Comparison of ENCODE assay signal across 14 mouse cellular contexts in the genomic region with DNA sequence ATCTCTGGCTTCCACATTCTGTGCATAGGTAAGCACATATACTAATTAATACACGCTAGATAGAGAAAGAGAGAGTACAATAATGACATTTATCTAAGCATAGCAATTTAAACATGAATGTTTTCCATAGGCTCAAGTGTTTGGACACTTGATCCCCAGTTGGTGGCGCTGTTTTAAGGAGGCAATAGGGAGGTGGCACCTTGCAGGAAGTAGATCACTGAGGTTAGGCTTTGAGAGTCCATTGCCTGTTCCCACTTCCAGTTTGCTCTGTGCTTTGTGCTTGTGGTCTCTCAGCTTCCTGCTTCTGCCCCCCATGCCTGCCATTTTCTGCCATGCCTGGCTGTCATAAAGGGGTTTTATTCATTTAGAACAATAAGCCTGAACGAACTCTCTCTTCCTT.
A peak's percentile ranks its signal among the peaks of the same experiment; 100 is the strongest.
DNase-seq lines count a peak whose midpoint lies in the region; ATAC-seq and TF ChIP-seq lines count a peak whose summit lies in the region.
"Had no signal": no experiment of that assay in that cellular context is flagged by ENCODE, and none has a peak within 500 bp of the region (broad histone marks: within the 10 kb centered on the region; RNA-seq: fewer than 3 reads in every experiment).

No protein-coding gene starts in this region.

- in situ Hi-C loops in Patski (cut with MboI; ENCODE audit: low pct_unique_long_range_greater_than_20kb): no loop called here

- H3K36me3 ChIP-seq in heart, postnatal 0 days (replicated peaks; ENCODE audit: control insufficient read depth, insufficient read depth, low read length): no peaks in the 10 kb centered on the region
- no peaks in the 10 kb centered on the region for H3K36me3 ChIP-seq in heart, adult 2 months (ENCODE audit: control insufficient read depth, insufficient read depth, low read length)
- H3K36me3 ChIP-seq in liver, embryonic 14.5 days (replicated peaks; ENCODE audit: control insufficient read depth, insufficient read depth, low read depth): no peaks in the 10 kb centered on the region
- H3K36me3 ChIP-seq: hindbrain, embryonic 10.5 days had no signal

- POLR2A ChIA-PET in Patski (lab: Charles Lee): no interaction called here

- no peak for DNase-seq in heart, postnatal 0 days (ENCODE audit: low spot score)
- no peak for DNase-seq in heart, adult 2 months
- peak; percentile 46 for DNase-seq in 416B (ENCODE audit: low read depth)
- no peak for DNase-seq in Patski (ENCODE audit: low read depth, low spot score)
- peak; percentile 3 to 33 (median 7) for DNase-seq in liver, embryonic 14.5 days (ENCODE audit: low read depth in 3 of 3, low spot score in 3 of 3)
- DNase-seq in heart, postnatal 4 days: no peak
- no peak for DNase-seq in heart, postnatal 10 days
- DNase-seq in layer of hippocampus, adult 18-20 months (ENCODE audit: low spot score in 2 of 2): no peak
- DNase-seq: adrenal gland, adult 8-10 months; gastrocnemius, postnatal 14 days; kidney, postnatal 10 days; lung, postnatal 36 days had no signal

- H3K27me3 ChIP-seq in heart, postnatal 0 days (ENCODE audit: control insufficient read depth, insufficient read depth, low read length): no peaks in the 10 kb centered on the region
- no peaks in the 10 kb centered on the region for H3K27me3 ChIP-seq in heart, adult 2 months (ENCODE audit: control insufficient read depth, insufficient read depth, low read length)
- H3K27me3 ChIP-seq in Patski: no peaks in the 10 kb centered on the region
- H3K27me3 ChIP-seq in liver, embryonic 14.5 days (ENCODE audit: control insufficient read depth, insufficient read depth, low read length): no peaks in the 10 kb centered on the region

- H3K27ac ChIP-seq in heart, postnatal 0 days (ENCODE audit: low read depth): no peak overlapping the region
- H3K27ac ChIP-seq in heart, adult 2 months: no peak overlapping the region
- no peak overlapping the region for H3K27ac ChIP-seq in liver, embryonic 14.5 days
- H3K27ac ChIP-seq: hindbrain, embryonic 10.5 days had no signal

- H3K79me2 ChIP-seq in heart, adult 2 months (replicated peaks; ENCODE audit: control insufficient read depth, insufficient read depth, low read length): no peaks in the 10 kb centered on the region

- intact Hi-C loops in heart, adult 2 months (cut with DNase I): no loop called here
- intact Hi-C loops in heart, postnatal 10 days (cut with DNase I): loop anchor here (10.0 kb wide), 1 partner anchor 143 kb away; no protein-coding TSS in a partner anchor

- TF ChIP-seq POLR2A in heart, adult 2 months (IDR thresholded peaks at IDR 0.05; ENCODE audit: insufficient read depth, low read depth, low read length): no peak

- CTCF ChIA-PET in Patski (lab: Charles Lee): no interaction called here

- WGBS in heart, postnatal 0 days: 54% methylated on average over 3 of the region's 3 CpGs
- 60% methylated on average over 3 of the region's 3 CpGs for WGBS in heart, adult 2 months
- WGBS in liver, embryonic 14.5 days (ENCODE audit: insufficient replicate concordance): 30% methylated on average over 3 of the region's 3 CpGs

- no peaks in the 10 kb centered on the region for H3K9me3 ChIP-seq in heart, postnatal 0 days (replicated peaks; ENCODE audit: control insufficient read depth, low read length)
- H3K9me3 ChIP-seq in liver, embryonic 14.5 days (ENCODE audit: control insufficient read depth, low read length): no peaks in the 10 kb centered on the region
- H3K9me3 ChIP-seq: hindbrain, embryonic 10.5 days had no signal

- peak; percentile 29; the same call in 1 of the 2 replicates for TF ChIP-seq CTCF in heart, postnatal 0 days (IDR thresholded peaks at IDR 0.05; ENCODE audit: low read depth)
- TF ChIP-seq CTCF in heart, adult 2 months (IDR thresholded peaks at IDR 0.05): no peak
- peak; percentile 44 for TF ChIP-seq CTCF in Patski (IDR thresholded peaks at IDR 0.05)
- TF ChIP-seq CTCF in liver, embryonic 14.5 days (IDR thresholded peaks at IDR 0.05; ENCODE audit: low read depth): peak; percentile 62

- no peak for TF ChIP-seq EP300 in heart, postnatal 0 days (IDR thresholded peaks at IDR 0.05; ENCODE audit: low read depth)
- TF ChIP-seq EP300 in heart, adult 2 months (IDR thresholded peaks at IDR 0.05; ENCODE audit: insufficient read depth, low read depth, low read length): no peak
- no peak for TF ChIP-seq EP300 in liver, embryonic 14.5 days (IDR thresholded peaks at IDR 0.05; ENCODE audit: low read depth)

- no peaks in the 10 kb centered on the region for H3K4me1 ChIP-seq in heart, postnatal 0 days (ENCODE audit: control insufficient read depth, insufficient read depth)
- no peaks in the 10 kb centered on the region for H3K4me1 ChIP-seq in heart, adult 2 months (ENCODE audit: control insufficient read depth, insufficient read depth, low read length)
- no peaks in the 10 kb centered on the region for H3K4me1 ChIP-seq in liver, embryonic 14.5 days (replicated peaks; ENCODE audit: control insufficient read depth in 2 of 2, insufficient read depth in 2 of 2, low read length in 1 of 2)

- H3K9ac ChIP-seq in heart, postnatal 0 days (replicated peaks; ENCODE audit: low read depth, low read length): no peak overlapping the region
- H3K9ac ChIP-seq in heart, adult 2 months (ENCODE audit: low read depth, low read length): no peak overlapping the region
- no peak overlapping the region for H3K9ac ChIP-seq in liver, embryonic 14.5 days (replicated peaks)

- no peak for ATAC-seq in heart, postnatal 0 days (ENCODE audit: insufficient read depth, low read depth)
- ATAC-seq in Patski: no peak
- ATAC-seq in liver, embryonic 14.5 days (ENCODE audit: insufficient read depth): no peak

- no peak overlapping the region for H3K4me3 ChIP-seq in heart, postnatal 0 days (ENCODE audit: low read depth, low read length)
- no peak overlapping the region for H3K4me3 ChIP-seq in heart, adult 2 months
- H3K4me3 ChIP-seq in liver, embryonic 14.5 days (ENCODE audit: insufficient read depth in 1 of 2, low read depth in 2 of 2, low read length in 2 of 2): no peak overlapping the region
- H3K4me3 ChIP-seq: erythroblast, embryonic 14.5 days; hindbrain, embryonic 10.5 days had no signal

- H3K4me2 ChIP-seq in heart, postnatal 0 days (ENCODE audit: low read depth, low read length): no peak overlapping the region
- H3K4me2 ChIP-seq in liver, embryonic 14.5 days (ENCODE audit: low read depth): no peak overlapping the region

Comparison
In these comparisons a context has a peak if more than half of its experiments do, and no peak if none do; other contexts are left out.
1. DNase-seq: peak in 416B (single experiment) and liver, embryonic 14.5 days (3 of 3); none in heart, postnatal 0 days (single experiment), heart, adult 2 months (0 of 2), Patski (single experiment), heart, postnatal 4 days (single experiment), heart, postnatal 10 days (0 of 2) and layer of hippocampus, adult 18-20 months (0 of 2).